Mouse (Mus musculus): ENCODE measurements at regions not wholly inside any gene's neighbourhood (a gene's known extent, or its start where the extent isn't known, plus 50 kb on each side); places are given as distances from the start of the nearest gene placed in this dataset.

DNA sequence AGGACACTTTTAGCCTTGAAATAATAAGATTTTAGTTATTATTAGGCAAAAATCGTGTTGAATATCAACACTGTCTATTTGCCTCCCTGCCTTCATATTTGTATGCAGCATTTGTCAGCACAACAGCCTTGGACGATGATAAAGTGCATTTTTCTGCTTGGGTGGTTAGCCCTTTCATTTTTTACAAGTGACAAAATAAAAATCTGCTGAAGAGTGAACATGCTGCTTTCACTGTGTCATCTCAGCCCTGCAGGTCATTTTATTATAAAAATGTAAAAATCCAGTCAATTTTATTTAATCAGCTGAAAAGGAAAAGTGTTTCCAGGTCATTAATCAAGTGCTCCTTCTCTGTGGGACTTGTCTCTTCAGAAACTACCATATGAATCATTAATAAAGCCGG, 277.9 kb upstream of the Itga1 start:
- Histone ChIP-seq H3K9ac (ENCODE audit: low read depth, low read length) (no peak overlapping the region), H3K27me3 (ENCODE audit: control insufficient read depth, insufficient read depth, low read length) (no peaks in the 10 kb centered on the region), H3K27ac (replicated peaks; ENCODE audit: insufficient read depth, low read depth, low read length) (no peak overlapping the region), H3K4me1 (ENCODE audit: control insufficient read depth, insufficient read depth, low read length) (no peaks in the 10 kb centered on the region), H3K79me2 (ENCODE audit: control insufficient read depth, insufficient read depth, low read length) (no peaks in the 10 kb centered on the region), H3K36me3 (ENCODE audit: control insufficient read depth, insufficient read depth, low read length) (no peaks in the 10 kb centered on the region), H3K4me3 (ENCODE audit: insufficient read depth, low read depth, low read length) (no peak overlapping the region)
- no peak for DNase-seq (ENCODE audit: extremely low read depth, low read depth, low spot score)
- WGBS, result 52% methylated on average over 3 of the region's 3 CpGs
- TF ChIP-seq CTCF (IDR thresholded peaks at IDR 0.05; ENCODE audit: low read depth, low read length) (no peak), POLR2A (IDR thresholded peaks at IDR 0.05; ENCODE audit: extremely low read depth, insufficient read depth, low read length) (no peak)

- WGBS, result 85% methylated on average over 16 of the region's 16 CpGs
- H3K4me3 ChIP-seq (ENCODE audit: insufficient read depth, low read depth, low read length), result no peak overlapping the region
- no peak for TF ChIP-seq CTCF (IDR thresholded peaks at IDR 0.05; ENCODE audit: low read depth, low read length)
- no peak for TF ChIP-seq POLR2A (IDR thresholded peaks at IDR 0.05; ENCODE audit: extremely low read depth, insufficient read depth, low read length)
Measured at GRCm38 (mm10) chr13:115376180-115376880, 274.6 kb upstream of the Itga1 start.

GRCm38 (mm10) chr13:115361457-115361856, 259.7 kb upstream of the Itga1 start:
- H3K4me1 ChIP-seq (ENCODE audit: control insufficient read depth, insufficient read depth, low read length), result no peaks in the 10 kb centered on the region
- H3K27me3 ChIP-seq (ENCODE audit: control insufficient read depth, insufficient read depth, low read length), result no peaks in the 10 kb centered on the region
- H3K27ac ChIP-seq (replicated peaks; ENCODE audit: insufficient read depth, low read depth, low read length), result no peak overlapping the region
- no peaks in the 10 kb centered on the region for H3K79me2 ChIP-seq (ENCODE audit: control insufficient read depth, insufficient read depth, low read length)
- H3K36me3 ChIP-seq (ENCODE audit: control insufficient read depth, insufficient read depth, low read length), result no peaks in the 10 kb centered on the region
- H3K4me3 ChIP-seq (ENCODE audit: insufficient read depth, low read depth, low read length), result no peak overlapping the region
- 81% methylated on average over 8 of the region's 8 CpGs for WGBS
- no peak overlapping the region for H3K9ac ChIP-seq (ENCODE audit: low read depth, low read length)
- no peak for TF ChIP-seq POLR2A (IDR thresholded peaks at IDR 0.05; ENCODE audit: extremely low read depth, insufficient read depth, low read length)
- no peak for TF ChIP-seq CTCF (IDR thresholded peaks at IDR 0.05; ENCODE audit: low read depth, low read length)
- no peak for DNase-seq (ENCODE audit: extremely low read depth, low read depth, low spot score)

More at GRCm38 (mm10) chr13:115376180-115376880, 274.6 kb upstream of the Itga1 start:
- no peaks in the 10 kb centered on the region for H3K36me3 ChIP-seq (ENCODE audit: control insufficient read depth, insufficient read depth, low read length)
- no peaks in the 10 kb centered on the region for H3K79me2 ChIP-seq (ENCODE audit: control insufficient read depth, insufficient read depth, low read length)
- H3K4me1 ChIP-seq (ENCODE audit: control insufficient read depth, insufficient read depth, low read length), result no peaks in the 10 kb centered on the region
- no peaks in the 10 kb centered on the region for H3K27me3 ChIP-seq (ENCODE audit: control insufficient read depth, insufficient read depth, low read length)
- H3K27ac ChIP-seq (replicated peaks; ENCODE audit: insufficient read depth, low read depth, low read length), result no peak overlapping the region
- H3K9ac ChIP-seq (ENCODE audit: low read depth, low read length), result no peak overlapping the region
- no peak for DNase-seq (ENCODE audit: extremely low read depth, low read depth, low spot score)

- H3K9ac ChIP-seq (ENCODE audit: low read depth, low read length), result no peak overlapping the region
- no peak overlapping the region for H3K4me3 ChIP-seq (ENCODE audit: insufficient read depth, low read depth, low read length)
- no peaks in the 10 kb centered on the region for H3K36me3 ChIP-seq (ENCODE audit: control insufficient read depth, insufficient read depth, low read length)
- 84% methylated on average over 6 of the region's 6 CpGs for WGBS
- no peaks in the 10 kb centered on the region for H3K79me2 ChIP-seq (ENCODE audit: control insufficient read depth, insufficient read depth, low read length)
- no peak for DNase-seq (ENCODE audit: extremely low read depth, low read depth, low spot score)
- no peaks in the 10 kb centered on the region for H3K4me1 ChIP-seq (ENCODE audit: control insufficient read depth, insufficient read depth, low read length)
- H3K27me3 ChIP-seq (ENCODE audit: control insufficient read depth, insufficient read depth, low read length), result no peaks in the 10 kb centered on the region
- TF ChIP-seq CTCF (IDR thresholded peaks at IDR 0.05; ENCODE audit: low read depth, low read length) (no peak), POLR2A (IDR thresholded peaks at IDR 0.05; ENCODE audit: extremely low read depth, insufficient read depth, low read length) (no peak)
- no peak overlapping the region for H3K27ac ChIP-seq (replicated peaks; ENCODE audit: insufficient read depth, low read depth, low read length)
Measured at GRCm38 (mm10) chr13:115347022-115347398, 245.2 kb upstream of the Itga1 start.

GRCm38 (mm10) chr13:115346115-115347021, 244.6 kb upstream of the Itga1 start:
- 38% methylated on average over 20 of the region's 20 CpGs for WGBS
- no peak overlapping the region for H3K27ac ChIP-seq (replicated peaks; ENCODE audit: insufficient read depth, low read depth, low read length)
- H3K9ac ChIP-seq (ENCODE audit: low read depth, low read length), result no peak overlapping the region
- no peaks in the 10 kb centered on the region for H3K79me2 ChIP-seq (ENCODE audit: control insufficient read depth, insufficient read depth, low read length)
- no peaks in the 10 kb centered on the region for H3K4me1 ChIP-seq (ENCODE audit: control insufficient read depth, insufficient read depth, low read length)
- TF ChIP-seq CTCF (IDR thresholded peaks at IDR 0.05; ENCODE audit: low read depth, low read length), result no peak
- no peak for TF ChIP-seq POLR2A (IDR thresholded peaks at IDR 0.05; ENCODE audit: extremely low read depth, insufficient read depth, low read length)
- DNase-seq (ENCODE audit: extremely low read depth, low read depth, low spot score), result no peak
- H3K4me3 ChIP-seq (ENCODE audit: insufficient read depth, low read depth, low read length), result no peak overlapping the region
- H3K36me3 ChIP-seq (ENCODE audit: control insufficient read depth, insufficient read depth, low read length), result no peaks in the 10 kb centered on the region
- H3K27me3 ChIP-seq (ENCODE audit: control insufficient read depth, insufficient read depth, low read length), result no peaks in the 10 kb centered on the region

All from liver, adult 2 months (tissue).